Mouse (Mus musculus): ENCODE results near the gene Ranbp10. TPM values are rescaled to one million over a fixed set of nuclear protein-coding genes. Genes with fewer than 3 reads are reported as not detected.

Gene Ranbp10
- polyA plus RNA-seq, 1 experiment from 2014 or later = 9.6 TPM

DNA sequence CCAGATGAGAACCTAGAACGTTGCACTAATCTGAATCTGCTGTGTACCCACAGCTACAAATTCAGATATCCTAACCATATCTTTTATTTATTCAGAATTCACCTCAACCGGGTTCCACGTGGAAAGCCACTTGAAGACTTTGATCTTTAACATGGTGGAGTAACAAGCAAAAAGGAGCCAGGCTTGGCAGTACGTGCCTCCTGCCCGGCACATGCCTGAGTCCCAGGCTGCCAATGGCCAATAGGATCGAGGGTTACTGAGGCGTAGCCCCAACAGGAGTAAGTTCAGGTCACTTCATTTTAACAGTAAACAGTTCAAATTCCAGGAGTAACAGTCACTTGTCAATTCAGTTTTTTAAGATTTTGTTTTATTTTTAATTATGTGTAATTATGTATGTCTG is 22.4 kb downstream of the Ranbp10 start:
- Histone ChIP-seq H3K4me2 (ENCODE audit: low read length) (no peak overlapping the region), H3K36me3 (ENCODE audit: control insufficient read depth, insufficient read depth, low read length) (0 out of 2 replicates have a peak, but pooled peaks cover 2% of the 10 kb centered on the region), H3K4me1 (ENCODE audit: control insufficient read depth, insufficient read depth, low read length) (no peaks in the 10 kb centered on the region), H3K27ac (ENCODE audit: low read length) (no peak overlapping the region), H3K4me3 (ENCODE audit: low read depth, low read length) (no peak overlapping the region), H3K27me3 (ENCODE audit: control insufficient read depth, insufficient read depth, low read depth, low read length) (no peaks in the 10 kb centered on the region), H3K9ac (ENCODE audit: low read depth, low read length) (no peak overlapping the region), H3K9me3 (replicated peaks; ENCODE audit: control insufficient read depth, low read length, poor library complexity, severe bottlenecking) (no peaks in the 10 kb centered on the region)
- 96% methylated on average over 7 of the region's 7 CpGs for WGBS
- ATAC-seq = no peak

DNA sequence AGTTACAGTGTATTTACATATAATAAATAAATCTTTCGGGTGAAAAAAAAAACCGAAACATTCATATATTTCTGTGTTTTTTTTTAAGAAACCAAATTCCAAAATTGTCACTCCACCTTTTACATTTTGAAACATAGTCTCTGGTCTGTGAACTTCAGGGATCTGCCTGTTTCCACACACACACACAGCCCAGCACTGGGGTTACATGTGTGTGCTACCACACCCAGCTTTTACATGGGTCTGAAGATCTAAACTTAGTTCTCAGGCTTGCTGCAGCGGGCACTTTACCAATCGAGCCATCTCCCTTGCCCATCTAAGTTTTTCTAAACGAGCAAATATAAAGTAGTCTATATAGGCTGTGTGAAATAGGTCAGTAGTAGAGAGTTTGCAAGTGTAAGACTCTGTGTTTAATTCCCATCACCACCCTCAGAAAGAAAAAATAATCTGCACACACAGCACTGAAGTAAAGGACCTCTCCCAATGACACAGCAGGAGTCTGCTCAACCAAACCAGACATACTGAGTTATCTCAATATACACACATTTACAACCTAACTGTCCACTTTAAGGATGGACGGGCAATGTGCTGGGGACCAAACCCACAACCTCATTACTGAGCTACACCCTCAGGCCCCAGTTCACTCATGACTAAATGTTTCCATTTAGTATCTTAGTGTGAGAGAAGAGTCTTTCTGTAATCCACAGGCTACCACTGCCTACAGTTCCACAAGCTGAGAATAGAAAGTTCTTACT is 25.8 kb downstream of the Ranbp10 start:
- Histone ChIP-seq H3K9me3 (replicated peaks; ENCODE audit: control insufficient read depth, low read length, poor library complexity, severe bottlenecking) (no peaks in the 10 kb centered on the region), H3K9ac (ENCODE audit: low read depth, low read length) (no peak overlapping the region)
- WGBS = 93% methylated on average over 6 of the region's 6 CpGs

DNA sequence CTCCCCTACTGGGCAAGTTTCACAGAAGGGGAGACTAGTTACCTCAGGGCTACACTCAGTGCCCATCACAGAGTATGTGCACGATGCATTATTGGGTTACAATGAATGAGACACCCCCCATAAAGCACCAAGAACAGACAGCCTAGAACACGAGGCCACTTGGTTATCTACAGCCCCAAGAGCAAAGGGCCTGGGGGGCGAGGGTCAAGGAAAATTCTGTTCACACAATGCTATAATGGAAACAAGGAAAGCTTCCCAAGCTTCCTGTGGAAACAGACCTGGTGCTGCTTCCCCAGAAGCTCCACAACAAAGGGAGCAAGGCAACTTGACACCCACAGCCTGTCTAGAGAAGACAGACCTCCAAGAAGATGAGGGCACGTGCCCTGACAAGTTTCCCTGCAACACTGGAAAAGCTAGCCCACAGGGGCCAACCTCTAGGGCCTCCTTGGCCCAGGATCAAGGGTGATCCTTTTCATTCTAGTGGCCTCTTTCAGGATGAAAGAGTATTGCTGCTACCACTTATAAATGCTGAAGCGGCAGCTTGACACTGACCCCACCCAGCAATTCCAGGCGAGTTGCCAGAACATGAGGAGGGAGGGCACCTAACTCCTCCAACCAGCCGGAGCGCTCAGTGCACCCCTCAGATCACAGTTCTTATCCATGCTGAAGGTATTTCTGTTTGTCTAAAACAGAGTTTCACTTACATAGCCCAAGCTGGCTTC is 27.9 kb downstream of the Ranbp10 start:
- H3K27me3 ChIP-seq (ENCODE audit: control insufficient read depth, insufficient read depth, low read depth, low read length) = no peaks in the 10 kb centered on the region
- H3K27ac ChIP-seq (ENCODE audit: low read length) = peak overlapping the region; percentile 29; the same call in 1 of the 2 replicates
- ATAC-seq = no peak
- H3K36me3 ChIP-seq (ENCODE audit: control insufficient read depth, insufficient read depth, low read length) = no peaks in the 10 kb centered on the region
- H3K9ac ChIP-seq (ENCODE audit: low read depth, low read length) = no peak overlapping the region
- no peak overlapping the region for H3K4me2 ChIP-seq (ENCODE audit: low read length)
- H3K4me1 ChIP-seq (ENCODE audit: control insufficient read depth, insufficient read depth, low read length) = 0 out of 2 replicates have a peak, but pooled peaks cover 3% of the 10 kb centered on the region
- H3K9me3 ChIP-seq (replicated peaks; ENCODE audit: control insufficient read depth, low read length, poor library complexity, severe bottlenecking) = no peaks in the 10 kb centered on the region
- H3K4me3 ChIP-seq (ENCODE audit: low read depth, low read length) = no peak overlapping the region
- WGBS = 65% methylated on average over 8 of the region's 8 CpGs

More for the DNA sequence above, 25.8 kb downstream of the Ranbp10 start:
- ATAC-seq = no peak
- 0 out of 2 replicates have a peak, but pooled peaks cover 3% of the 10 kb centered on the region for H3K4me1 ChIP-seq (ENCODE audit: control insufficient read depth, insufficient read depth, low read length)
- H3K27ac ChIP-seq (ENCODE audit: low read length) = no peak overlapping the region
- no peaks in the 10 kb centered on the region for H3K27me3 ChIP-seq (ENCODE audit: control insufficient read depth, insufficient read depth, low read depth, low read length)
- no peak overlapping the region for H3K4me2 ChIP-seq (ENCODE audit: low read length)
- H3K4me3 ChIP-seq (ENCODE audit: low read depth, low read length) = no peak overlapping the region
- H3K36me3 ChIP-seq (ENCODE audit: control insufficient read depth, insufficient read depth, low read length) = 0 out of 2 replicates have a peak, but pooled peaks cover 2% of the 10 kb centered on the region

DNA sequence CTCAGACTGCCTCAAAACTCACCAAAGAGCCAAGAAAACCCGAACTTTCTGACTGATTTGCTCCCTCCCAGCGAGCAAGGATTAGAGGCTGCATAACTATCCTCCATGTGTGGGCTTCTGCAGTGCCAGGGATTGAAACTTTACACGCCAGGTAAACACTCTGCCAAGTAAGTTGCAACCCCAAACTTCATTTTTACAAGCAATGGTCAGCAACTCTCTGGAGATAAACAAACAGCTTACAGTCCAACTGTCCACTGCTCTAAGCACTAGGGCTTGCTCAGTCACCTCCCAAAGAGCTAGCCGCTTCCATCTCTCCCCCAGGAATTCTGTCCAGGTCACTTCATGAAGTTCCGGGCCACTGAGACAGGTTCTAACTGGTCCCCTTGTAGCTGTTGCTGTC is 28.7 kb downstream of the Ranbp10 start:
- no peak overlapping the region for H3K9ac ChIP-seq (ENCODE audit: low read depth, low read length)
- no peak overlapping the region for H3K4me3 ChIP-seq (ENCODE audit: low read depth, low read length)
- ATAC-seq = no peak
- H3K36me3 ChIP-seq (ENCODE audit: control insufficient read depth, insufficient read depth, low read length) = no peaks in the 10 kb centered on the region
- no peaks in the 10 kb centered on the region for H3K27me3 ChIP-seq (ENCODE audit: control insufficient read depth, insufficient read depth, low read depth, low read length)
- H3K4me1 ChIP-seq (ENCODE audit: control insufficient read depth, insufficient read depth, low read length) = 0 out of 2 replicates have a peak, but pooled peaks cover 3% of the 10 kb centered on the region
- no peaks in the 10 kb centered on the region for H3K9me3 ChIP-seq (replicated peaks; ENCODE audit: control insufficient read depth, low read length, poor library complexity, severe bottlenecking)
- no peak overlapping the region for H3K27ac ChIP-seq (ENCODE audit: low read length)
- 92% methylated on average over 5 of the region's 5 CpGs for WGBS
- no peak overlapping the region for H3K4me2 ChIP-seq (ENCODE audit: low read length)

DNA sequence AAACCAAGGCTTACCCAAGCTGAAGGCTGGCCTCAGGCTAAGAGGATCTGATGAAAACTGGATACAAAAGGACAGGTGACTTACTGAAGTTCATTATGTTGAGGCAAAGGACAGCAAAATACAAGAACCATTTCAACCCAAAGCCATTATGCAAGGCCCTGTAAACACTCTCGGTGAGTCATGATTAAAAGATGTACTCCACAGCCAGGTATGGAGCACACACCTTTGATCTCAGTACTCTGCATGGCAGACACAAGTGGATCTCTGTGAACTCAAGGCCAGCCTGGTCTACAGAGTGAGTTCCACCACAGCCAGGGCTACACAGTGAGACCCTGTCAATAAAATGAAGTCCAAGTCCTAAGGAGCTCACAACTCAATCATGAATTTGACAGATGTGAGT is 31.4 kb downstream of the Ranbp10 start:
- WGBS = 78% methylated on average over 1 of the region's 1 CpGs
- no peaks in the 10 kb centered on the region for H3K9me3 ChIP-seq (replicated peaks; ENCODE audit: control insufficient read depth, low read length, poor library complexity, severe bottlenecking)
- no peaks in the 10 kb centered on the region for H3K36me3 ChIP-seq (ENCODE audit: control insufficient read depth, insufficient read depth, low read length)
- no peak overlapping the region for H3K4me2 ChIP-seq (ENCODE audit: low read length)
- H3K27me3 ChIP-seq (ENCODE audit: control insufficient read depth, insufficient read depth, low read depth, low read length) = no peaks in the 10 kb centered on the region
- H3K4me1 ChIP-seq (ENCODE audit: control insufficient read depth, insufficient read depth, low read length) = 0 out of 2 replicates have a peak, but pooled peaks cover 3% of the 10 kb centered on the region
- no peak overlapping the region for H3K27ac ChIP-seq (ENCODE audit: low read length)
- ATAC-seq = no peak
- no peak overlapping the region for H3K4me3 ChIP-seq (ENCODE audit: low read depth, low read length)
- no peak overlapping the region for H3K9ac ChIP-seq (ENCODE audit: low read depth, low read length)

DNA sequence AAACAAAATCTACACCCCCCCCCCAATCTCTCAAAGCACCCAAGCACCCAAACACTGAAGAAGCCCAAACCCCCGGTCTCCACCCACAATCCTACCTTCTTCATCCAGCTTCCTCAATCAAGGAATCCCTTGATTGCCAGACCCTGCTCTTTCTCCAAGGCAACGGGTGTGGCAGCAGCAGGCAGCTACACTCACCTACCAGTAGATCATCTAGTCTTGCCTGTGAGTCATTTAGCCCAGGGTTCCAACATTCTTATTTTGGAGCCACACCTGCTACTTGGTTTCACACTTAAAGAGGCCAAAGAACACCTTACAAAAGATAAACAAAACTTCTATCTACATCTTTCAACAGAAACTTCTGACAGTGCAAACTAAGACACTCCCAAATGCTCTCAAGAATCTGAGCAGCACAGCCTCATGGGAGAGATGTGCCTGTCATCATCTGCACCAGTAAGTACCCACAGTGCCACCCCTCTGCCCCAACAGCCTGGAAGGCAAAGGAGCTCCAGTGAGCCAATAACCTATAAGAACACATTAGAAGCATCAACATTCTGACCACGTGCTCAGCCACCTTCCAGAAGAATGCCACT is 33.0 kb downstream of the Ranbp10 start:
- H3K4me2 ChIP-seq (ENCODE audit: low read length) = no peak overlapping the region
- 0 out of 2 replicates have a peak, but pooled peaks cover 3% of the 10 kb centered on the region for H3K4me1 ChIP-seq (ENCODE audit: control insufficient read depth, insufficient read depth, low read length)
- no peaks in the 10 kb centered on the region for H3K27me3 ChIP-seq (ENCODE audit: control insufficient read depth, insufficient read depth, low read depth, low read length)
- no peak for ATAC-seq
- H3K36me3 ChIP-seq (ENCODE audit: control insufficient read depth, insufficient read depth, low read length) = no peaks in the 10 kb centered on the region
- WGBS = 97% methylated on average over 3 of the region's 3 CpGs
- H3K9me3 ChIP-seq (replicated peaks; ENCODE audit: control insufficient read depth, low read length, poor library complexity, severe bottlenecking) = no peaks in the 10 kb centered on the region
- no peak overlapping the region for H3K27ac ChIP-seq (ENCODE audit: low read length)
- H3K4me3 ChIP-seq (ENCODE audit: low read depth, low read length) = no peak overlapping the region
- no peak overlapping the region for H3K9ac ChIP-seq (ENCODE audit: low read depth, low read length)

DNA sequence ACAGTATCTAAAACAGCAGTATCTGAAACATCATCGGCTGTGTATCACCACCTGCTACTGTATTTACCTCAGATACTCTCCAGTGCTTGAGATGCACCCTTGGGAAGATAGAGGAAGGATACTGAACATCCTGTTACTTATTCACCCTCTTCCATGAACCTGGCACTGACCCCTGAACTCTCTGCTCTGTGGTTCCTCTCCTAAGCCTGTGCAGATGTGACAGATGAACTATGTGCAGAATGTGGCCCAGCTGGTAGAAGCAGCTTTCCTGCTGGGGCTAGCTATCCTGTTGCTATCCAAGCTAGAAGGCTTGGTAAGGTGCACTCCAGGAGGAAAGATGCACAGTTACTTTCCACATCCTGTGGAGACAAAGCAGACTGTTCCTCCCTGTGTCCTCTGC is 33.8 kb downstream of the Ranbp10 start:
- Histone ChIP-seq H3K27ac (ENCODE audit: low read length) (no peak overlapping the region), H3K9me3 (replicated peaks; ENCODE audit: control insufficient read depth, low read length, poor library complexity, severe bottlenecking) (no peaks in the 10 kb centered on the region), H3K27me3 (ENCODE audit: control insufficient read depth, insufficient read depth, low read depth, low read length) (no peaks in the 10 kb centered on the region), H3K4me1 (ENCODE audit: control insufficient read depth, insufficient read depth, low read length) (no peaks in the 10 kb centered on the region), H3K36me3 (ENCODE audit: control insufficient read depth, insufficient read depth, low read length) (no peaks in the 10 kb centered on the region), H3K4me3 (ENCODE audit: low read depth, low read length) (no peak overlapping the region), H3K9ac (ENCODE audit: low read depth, low read length) (no peak overlapping the region), H3K4me2 (ENCODE audit: low read length) (no peak overlapping the region)
- ATAC-seq = no peak
- 96% methylated on average over 1 of the region's 1 CpGs for WGBS

DNA sequence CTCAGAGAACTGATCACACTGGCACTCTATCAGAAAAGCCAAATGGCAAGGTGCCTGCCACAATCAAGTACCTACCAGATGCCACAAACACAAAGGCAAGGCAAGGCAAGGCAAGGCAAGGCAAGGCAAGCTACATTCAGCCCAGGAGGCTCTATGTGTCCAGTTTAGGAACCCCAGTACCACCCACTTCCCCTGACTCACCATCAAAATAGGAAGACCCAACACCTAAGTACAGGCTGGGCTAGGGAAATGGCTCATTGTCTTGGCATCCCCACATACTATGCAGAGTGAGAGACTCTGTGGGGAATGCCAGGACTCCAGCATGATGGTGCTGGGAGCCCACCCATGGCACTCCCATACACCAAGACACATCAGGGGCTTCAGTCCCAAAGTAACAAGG is 37.5 kb downstream of the Ranbp10 start:
- no peak overlapping the region for H3K27ac ChIP-seq (ENCODE audit: low read length)
- no peaks in the 10 kb centered on the region for H3K27me3 ChIP-seq (ENCODE audit: control insufficient read depth, insufficient read depth, low read depth, low read length)
- H3K4me1 ChIP-seq (ENCODE audit: control insufficient read depth, insufficient read depth, low read length) = no peaks in the 10 kb centered on the region
- ATAC-seq = no peak
- no peak overlapping the region for H3K9ac ChIP-seq (ENCODE audit: low read depth, low read length)
- H3K4me3 ChIP-seq (ENCODE audit: low read depth, low read length) = no peak overlapping the region
- H3K36me3 ChIP-seq (ENCODE audit: control insufficient read depth, insufficient read depth, low read length) = no peaks in the 10 kb centered on the region; the same call in 1 of the 2 replicates
- no peak overlapping the region for H3K4me2 ChIP-seq (ENCODE audit: low read length)
- no peaks in the 10 kb centered on the region for H3K9me3 ChIP-seq (replicated peaks; ENCODE audit: control insufficient read depth, low read length, poor library complexity, severe bottlenecking)

DNA sequence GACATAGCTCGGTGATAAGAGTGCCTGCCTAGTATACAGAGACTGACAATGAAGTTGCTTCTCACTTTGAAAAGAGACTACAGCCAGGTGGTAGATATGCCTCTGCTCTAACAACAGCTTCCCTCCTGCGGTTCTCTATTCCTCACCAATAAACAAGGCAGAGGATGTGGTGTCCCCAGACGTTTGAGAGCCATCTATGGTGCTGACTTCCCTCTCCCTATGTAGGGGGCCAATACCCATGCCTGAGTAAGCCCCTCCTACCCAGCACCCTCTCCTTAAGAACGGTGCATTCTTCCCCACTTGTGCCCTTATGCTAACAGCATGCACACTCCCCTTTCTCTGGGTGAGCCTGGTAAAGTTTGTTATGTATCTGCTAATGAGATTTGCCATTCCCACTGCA is 38.2 kb downstream of the Ranbp10 start:
- Histone ChIP-seq H3K36me3 (ENCODE audit: control insufficient read depth, insufficient read depth, low read length) (no peaks in the 10 kb centered on the region; the same call in 1 of the 2 replicates), H3K9me3 (replicated peaks; ENCODE audit: control insufficient read depth, low read length, poor library complexity, severe bottlenecking) (no peaks in the 10 kb centered on the region), H3K4me1 (ENCODE audit: control insufficient read depth, insufficient read depth, low read length) (no peaks in the 10 kb centered on the region), H3K4me2 (ENCODE audit: low read length) (no peak overlapping the region), H3K27me3 (ENCODE audit: control insufficient read depth, insufficient read depth, low read depth, low read length) (no peaks in the 10 kb centered on the region), H3K27ac (ENCODE audit: low read length) (no peak overlapping the region), H3K4me3 (ENCODE audit: low read depth, low read length) (no peak overlapping the region), H3K9ac (ENCODE audit: low read depth, low read length) (no peak overlapping the region)
- no peak for ATAC-seq
- WGBS = 57% methylated on average over 4 of the region's 4 CpGs

Measured in midbrain, embryonic 16.5 days (tissue).